Mouse (Mus musculus) left cerebral cortex, postnatal 36 days (tissue): ENCODE measurements around the gene BC049715. TPM values are rescaled to one million over a fixed set of nuclear protein-coding genes. Genes with fewer than 3 reads are reported as not detected.

Experiments
- DNase-seq, 2 experiments: peaks; one replicate each; pipeline ENCODE4 v3.0.0; 2021 to 2022; ENCODE audit warnings: low spot score in 2 of 2, mixed read lengths in 1 of 2
- intact Hi-C: fragments of 180-260 bp; cut with DNase I; formaldehyde crosslinking; loops from one replicate; pipeline ENCODE4 v1.15.1; 2025
- total RNA-seq, 2 experiments: library from RNA; stranded (reverse); gene quantifications; 2 replicates each; pipeline ENCODE4 v1.2.3; 2021

BC049715 gene
- total RNA-seq, 2 experiments from 2014 or later, result 3.5 to 4.7 TPM

- intact Hi-C loops, result no loop called here
- no peak for DNase-seq
Measured at GRCm38 (mm10) chr6:136845706-136846480, 18.5 kb downstream of the BC049715 start.

DNA sequence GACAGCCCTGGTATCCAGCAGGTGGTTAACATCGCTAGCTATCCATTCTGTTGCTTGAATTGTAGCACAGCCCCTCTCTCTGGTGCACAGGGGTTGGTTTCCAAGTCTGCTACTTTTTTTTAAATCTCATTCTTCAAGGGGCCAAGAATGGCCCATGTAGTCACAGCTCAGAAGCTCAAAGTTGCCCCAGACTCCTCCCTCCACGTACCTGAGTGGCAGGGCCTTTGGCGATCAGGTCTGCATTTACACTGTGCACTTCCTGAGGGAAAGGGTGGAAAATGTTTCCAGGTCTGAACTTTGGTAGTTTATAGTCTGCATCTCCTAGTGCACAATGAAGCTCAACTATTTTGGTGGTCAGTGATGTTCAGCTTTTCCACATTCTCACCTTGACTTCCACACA is 19.8 kb downstream of the BC049715 start:
- no peak for DNase-seq
- intact Hi-C loops, result no loop called here

DNA sequence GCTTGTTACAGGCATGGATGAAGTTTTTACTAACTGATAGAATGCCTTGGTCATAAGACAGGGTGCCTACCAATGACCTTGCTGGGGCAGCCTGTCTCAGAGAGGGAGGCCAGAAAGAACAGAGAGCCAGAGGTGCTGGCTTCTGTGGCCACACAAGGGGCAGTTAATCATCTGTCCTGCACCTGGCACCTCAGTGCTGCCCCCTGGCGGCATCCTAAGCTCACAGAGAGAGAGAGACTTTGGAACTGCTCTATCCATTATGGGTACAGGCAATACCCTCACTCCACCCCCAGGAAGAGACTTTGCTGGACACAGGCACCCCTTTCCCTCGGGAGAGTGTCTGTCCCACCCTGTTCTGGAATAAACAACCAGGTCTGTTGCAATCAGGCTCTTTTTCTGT is 20.4 kb downstream of the BC049715 start:
- intact Hi-C loops, result no loop called here
- DNase-seq, result no peak

- intact Hi-C loops, result no loop called here
- DNase-seq, result no peak
Measured at GRCm38 (mm10) chr6:136848399-136848798, 21.0 kb downstream of the BC049715 start.

DNA sequence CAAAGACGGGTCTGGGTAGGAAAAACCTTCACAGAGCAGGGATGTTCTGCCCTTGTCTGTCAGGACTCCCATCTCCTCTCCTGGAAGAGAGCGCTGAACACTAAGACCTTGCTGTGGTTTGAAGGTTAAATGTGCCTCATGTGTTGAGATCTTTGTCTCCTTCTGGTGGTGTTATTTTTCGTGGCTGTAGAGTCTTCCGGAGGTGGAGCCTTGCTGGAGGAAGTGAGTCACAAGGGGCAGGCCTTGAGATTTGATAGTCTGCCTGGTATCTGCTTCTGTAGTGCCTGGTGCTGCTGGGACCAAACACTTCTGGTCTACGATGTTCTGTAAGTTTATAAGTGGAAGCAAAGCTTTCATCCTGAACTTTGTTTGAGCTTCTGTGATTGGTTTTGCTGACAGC is 21.5 kb downstream of the BC049715 start:
- intact Hi-C loops, result no loop called here
- DNase-seq, result no peak

DNA sequence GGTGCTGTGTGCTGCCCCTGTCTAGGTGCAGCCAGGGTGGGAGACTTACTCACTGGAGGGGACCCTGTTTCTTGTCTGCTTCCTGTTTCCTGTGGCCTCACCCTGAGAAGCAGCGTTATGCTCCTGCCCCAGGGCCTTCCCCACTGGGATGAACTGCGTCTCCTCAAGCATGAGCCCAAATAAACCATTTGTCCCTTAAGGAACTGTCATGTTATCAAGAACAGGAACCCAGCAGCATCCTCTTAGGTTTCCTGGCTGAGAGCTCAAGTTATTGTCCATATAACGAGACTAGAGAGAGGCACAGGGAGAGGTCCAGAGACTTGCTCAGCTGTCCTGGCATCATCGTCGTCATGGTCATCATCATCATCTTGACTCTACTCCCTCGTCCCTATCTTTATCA is 22.8 kb downstream of the BC049715 start:
- intact Hi-C loops, result no loop called here

GRCm38 (mm10) chr6:136852348-136852747 is 24.9 kb downstream of the BC049715 start:
- intact Hi-C loops, result no loop called here
- no peak for DNase-seq

More for the DNA sequence above, 22.8 kb downstream of the BC049715 start:
- no peak for DNase-seq

GRCm38 (mm10) chr6:136852762-136853161 is 25.3 kb downstream of the BC049715 start:
- intact Hi-C loops, result no loop called here
- no peak for DNase-seq

- no peak for DNase-seq
- intact Hi-C loops, result no loop called here
Measured at GRCm38 (mm10) chr6:136854361-136854781, 26.9 kb downstream of the BC049715 start.

DNA sequence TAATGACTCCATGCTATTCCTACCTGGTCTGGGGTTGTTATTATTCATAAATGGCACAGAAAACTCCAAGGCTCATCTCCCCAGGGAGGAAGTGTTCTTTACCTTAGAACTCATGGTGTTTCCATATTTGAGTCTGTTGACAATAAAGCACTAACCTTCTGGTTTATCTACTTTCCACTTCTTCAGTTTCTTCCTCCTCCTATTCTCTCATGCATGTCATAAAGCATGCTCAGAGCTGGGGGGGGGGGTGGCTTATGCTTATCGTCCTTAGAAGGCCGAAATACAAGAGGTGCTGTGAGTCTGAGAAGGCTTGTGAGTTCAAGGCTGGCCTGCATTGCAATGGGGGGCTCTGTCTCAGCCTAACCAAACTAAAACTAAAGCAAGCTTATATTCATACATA is 27.8 kb downstream of the BC049715 start:
- intact Hi-C loops, result no loop called here
- no peak for DNase-seq

- intact Hi-C loops, result no loop called here
- DNase-seq, result no peak
Measured at GRCm38 (mm10) chr6:136856071-136856636, 28.7 kb downstream of the BC049715 start.

DNA sequence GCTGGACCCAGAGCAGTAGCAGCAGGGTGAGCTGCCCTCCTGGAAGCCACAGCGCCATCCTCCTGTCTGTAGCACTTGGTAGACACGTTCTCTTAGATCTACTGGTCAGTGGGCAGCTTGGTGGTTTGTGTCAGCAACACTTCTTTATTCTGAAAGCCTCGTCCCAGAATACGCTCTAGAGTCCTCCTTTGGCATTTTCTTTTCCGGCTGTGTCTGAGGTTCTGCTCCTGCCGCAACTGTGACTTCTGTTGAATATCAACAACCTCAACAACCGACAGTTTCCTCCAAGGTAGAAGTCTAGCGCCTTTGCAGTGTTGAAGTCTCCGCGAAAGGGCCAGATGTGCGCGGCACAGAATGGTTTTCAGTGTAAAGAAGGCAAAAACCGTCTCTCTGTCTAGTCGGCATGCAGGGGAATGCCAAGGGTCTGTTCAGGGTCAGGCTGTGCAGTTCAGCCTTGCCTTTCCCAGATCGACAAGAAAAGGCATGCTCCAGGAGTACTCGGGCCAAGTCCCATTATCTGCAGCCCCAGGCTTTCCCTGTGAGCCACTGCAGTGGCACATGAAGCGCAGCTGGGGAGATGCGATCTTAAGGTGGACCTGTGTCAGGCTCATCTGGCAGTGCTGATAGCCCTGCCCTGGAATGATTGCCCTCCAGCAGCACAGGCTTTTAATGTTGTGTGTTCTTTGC is 29.9 kb downstream of the BC049715 start, which contains the start of gene Art4:
Art4 (minus strand) TSS at position 548 of the 687 bp plus-strand sequence.
- intact Hi-C loops, result no loop called here
- DNase-seq, result no peak

DNA sequence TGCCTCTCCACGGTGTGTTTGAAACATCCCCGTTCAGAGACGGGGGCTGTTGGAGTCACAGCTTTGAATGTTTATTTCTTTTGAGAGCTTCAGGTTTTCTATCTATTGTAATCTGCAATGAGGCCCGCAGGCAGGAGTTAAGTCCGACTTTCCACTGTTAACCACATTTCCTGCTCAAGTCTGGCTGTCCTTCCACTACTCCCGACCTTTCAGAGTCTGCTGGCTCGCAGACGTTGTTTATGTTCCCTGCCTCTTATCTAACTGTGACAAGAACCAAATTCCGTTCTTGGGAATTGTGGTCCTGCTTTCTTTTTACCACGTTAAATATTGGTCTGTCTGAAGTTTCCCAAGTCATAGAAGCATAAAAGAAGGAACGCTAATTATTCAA is 30.4 kb downstream of the BC049715 start:
- intact Hi-C loops, result no loop called here
- no peak for DNase-seq

DNA sequence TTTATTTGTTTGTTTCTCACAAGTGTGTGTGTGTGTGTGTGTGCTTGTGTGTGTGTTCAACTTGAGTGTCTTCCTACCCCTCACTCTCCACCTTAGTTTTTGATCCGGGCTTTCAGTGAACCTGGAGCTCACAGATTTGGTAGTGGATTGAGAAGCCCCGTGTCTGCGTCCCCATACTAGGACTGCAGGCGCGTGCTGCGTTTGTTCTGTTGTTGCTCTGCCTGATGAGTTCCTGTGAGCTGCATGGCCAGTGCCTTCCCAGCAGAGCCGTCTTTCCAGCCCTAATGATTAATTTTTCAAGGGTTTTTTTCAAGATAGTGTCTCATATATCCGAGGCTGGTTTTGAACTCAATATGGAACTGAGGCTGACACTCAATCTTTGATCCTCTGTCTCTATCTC is 31.0 kb downstream of the BC049715 start:
- no peak for DNase-seq
- intact Hi-C loops, result no loop called here

- intact Hi-C loops, result loop anchor here (1.0 to 10.0 kb wide), 4 partner anchors 59 to 304 kb away; no protein-coding TSS in a partner anchor
- no peak for DNase-seq
Measured at GRCm38 (mm10) chr6:136861020-136861419, 33.6 kb downstream of the BC049715 start.

DNA sequence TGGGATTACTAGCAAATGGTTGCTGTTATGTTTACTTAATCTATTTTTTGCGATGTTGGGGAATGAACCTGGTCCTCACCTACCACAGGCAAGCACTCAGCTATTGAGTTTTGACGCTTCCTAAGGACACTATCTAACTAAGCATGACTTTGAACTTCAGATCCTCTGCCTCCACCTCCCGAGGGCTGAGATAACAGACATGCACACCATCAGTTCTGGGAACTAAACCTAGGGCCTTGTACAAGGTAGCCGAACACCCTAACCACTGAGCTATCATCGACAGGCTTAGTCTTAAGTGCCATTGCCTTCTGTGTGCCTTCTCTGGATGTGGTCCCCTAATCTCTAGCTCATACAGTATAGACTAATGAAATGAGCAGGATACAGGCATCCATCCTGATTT is 37.9 kb downstream of the BC049715 start:
- intact Hi-C loops, result loop anchor here (10.0 kb wide), 1 partner anchor 299 kb away; no protein-coding TSS in a partner anchor

DNA sequence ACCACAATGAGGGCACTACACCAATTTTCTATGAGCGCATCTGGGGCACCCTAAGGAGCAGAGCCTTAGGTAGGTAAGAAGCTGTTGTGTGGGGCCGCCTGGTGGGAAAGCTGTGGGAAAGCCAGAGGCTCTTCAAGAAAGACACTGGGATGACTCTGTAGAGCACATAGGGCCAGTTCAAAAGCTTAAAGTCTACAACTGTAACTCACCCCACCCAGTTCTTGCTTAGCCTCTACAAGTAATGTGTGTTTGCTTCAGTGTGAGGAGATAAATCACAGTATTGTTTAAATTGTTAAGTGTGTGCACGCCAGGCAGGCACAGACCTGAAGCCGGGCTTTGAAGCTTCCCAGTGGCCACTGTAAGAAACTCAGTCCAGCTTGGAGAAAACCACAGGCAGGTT is 38.7 kb downstream of the BC049715 start:
- no peak for DNase-seq
- intact Hi-C loops, result loop anchor here (10.0 kb wide), 1 partner anchor 299 kb away; no protein-coding TSS in a partner anchor

More for the DNA sequence above, 37.9 kb downstream of the BC049715 start:
- DNase-seq, result no peak

GRCm38 (mm10) chr6:136868921-136869320 is 41.5 kb downstream of the BC049715 start:
- intact Hi-C loops, result loop anchor here (10.0 kb wide), 1 partner anchor 296 kb away; no protein-coding TSS in a partner anchor
- DNase-seq, result no peak

DNA sequence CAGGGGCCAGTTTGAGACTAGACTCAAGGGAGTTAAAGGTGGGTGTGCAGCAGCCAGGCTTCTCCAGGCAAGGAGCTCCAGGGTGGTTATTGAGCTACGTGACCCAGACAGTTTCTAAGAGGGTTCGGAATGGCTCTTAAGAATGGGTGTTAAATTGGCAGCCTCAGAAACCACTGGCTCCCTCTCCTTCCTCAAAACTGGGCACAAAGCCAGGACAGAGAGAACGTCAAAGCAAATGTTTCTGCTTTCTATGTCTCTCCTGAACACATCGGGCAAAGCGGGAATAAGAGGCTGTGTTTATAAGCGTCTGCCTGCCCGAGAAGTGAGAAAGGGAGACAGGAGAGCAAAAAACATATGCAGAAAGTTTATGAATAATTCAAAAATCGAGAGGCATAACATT is 47.2 kb downstream of the BC049715 start:
- DNase-seq, result peak in 1 of 2 experiments; percentile 20

GRCm38 (mm10) chr6:136875670-136876069 is 48.2 kb downstream of the BC049715 start, which contains the start of gene Mgp:
TSS of gene Mgp (minus strand) at chr6:136875823.
- intact Hi-C loops, result no loop called here
- DNase-seq, result peak; percentile 59 to 72

More for the DNA sequence above, 47.2 kb downstream of the BC049715 start:
- intact Hi-C loops, result no loop called here
